Mouse (Mus musculus) macrophage (primary cell): Measurements from ENCODE around the gene Flad1. TPM values are rescaled to one million over a fixed set of nuclear protein-coding genes. Genes with fewer than 3 reads are reported as not detected.
A peak's percentile ranks its signal among the peaks of the same experiment; 100 is the strongest.

Source experiments
- H3K27ac ChIP-seq: fragments of 350-480 bp; formaldehyde crosslinking; 2 replicates; pipeline ENCODE4 v1.9.0; 2021
- H3K36me3 ChIP-seq: fragments of 350-480 bp; formaldehyde crosslinking; 2 replicates; pipeline ENCODE4 v1.9.0; 2021; ENCODE audit errors: inconsistent target
- H3K4me3 ChIP-seq: fragments of 350-480 bp; formaldehyde crosslinking; 2 replicates; pipeline ENCODE4 v1.9.0; 2021; ENCODE audit errors: inconsistent target
- H3K79me2 ChIP-seq: fragments of 350-480 bp; formaldehyde crosslinking; 2 replicates; pipeline ENCODE4 v1.9.0; 2021; ENCODE audit errors: inconsistent target
- WGBS: methylation state at CpG from one replicate; pipeline ENCODE4 v1.1.7; 2026; ENCODE audit warnings: inconsistent platforms; ENCODE audit not compliant: missing documents; 5-methylcytosine and 5-hydroxymethylcytosine counted together
- polyA plus RNA-seq: library from polyadenylated mRNA; stranded (reverse); fragments of 250-400 nt; gene quantifications from 3 replicates; pipeline ENCODE4 v1.2.4, GENCODE M21; 2018; ENCODE audit warnings: inconsistent platforms

Flad1 gene
- polyA plus RNA-seq, 1 experiment from 2014 or later, result 11.3 TPM

- Histone ChIP-seq H3K27ac (peak overlapping the region; percentile 33), H3K79me2 (peaks cover 81% of the 10 kb centered on the region), H3K36me3 (peaks cover 19% of the 10 kb centered on the region), H3K4me3 (no peak overlapping the region)
- WGBS, result 17% methylated on average over 1 of the region's 2 CpGs
These were observed 8.8 kb upstream of the Flad1 start for GRCm38 (mm10) chr3:89420421-89420820.

GRCm38 (mm10) chr3:89419981-89420380, 8.3 kb upstream of the Flad1 start:
- Histone ChIP-seq H3K4me3 (peak overlapping the region; percentile 93), H3K27ac (peak overlapping the region; percentile 96), H3K36me3 (peaks cover 16% of the 10 kb centered on the region), H3K79me2 (peaks cover 79% of the 10 kb centered on the region)
- WGBS, result 46% methylated on average over 3 of the region's 3 CpGs

- Histone ChIP-seq H3K4me3 (peak overlapping the region; percentile 93), H3K36me3 (peaks cover 12% of the 10 kb centered on the region), H3K27ac (peak overlapping the region; percentile 96), H3K79me2 (peaks cover 75% of the 10 kb centered on the region)
- WGBS, result 10% methylated on average over 9 of the region's 9 CpGs
These were observed 7.9 kb upstream of the Flad1 start for GRCm38 (mm10) chr3:89419571-89419970.

- Histone ChIP-seq H3K79me2 (peaks cover 68% of the 10 kb centered on the region), H3K4me3 (peak overlapping the region; percentile 93), H3K27ac (peak overlapping the region; percentile 96), H3K36me3 (peaks cover 5% of the 10 kb centered on the region; the same call in 1 of the 2 replicates)
- 1% methylated on average over 16 of the region's 16 CpGs for WGBS
These were observed 7.2 kb upstream of the Flad1 start for GRCm38 (mm10) chr3:89418861-89419250.

GRCm38 (mm10) chr3:89418170-89418860, 6.6 kb upstream of the Flad1 start, which contains the start of the genes Cks1b and Shc1:
Gene Cks1b (minus strand): TSS chr3:89418383.
Gene Shc1 (plus strand): TSS chr3:89418443.
- 0% methylated on average over 34 of the region's 39 CpGs for WGBS
- Histone ChIP-seq H3K79me2 (peaks cover 63% of the 10 kb centered on the region), H3K36me3 (no peaks in the 10 kb centered on the region; the same call in 1 of the 2 replicates), H3K27ac (peak within 1 kb of the TSS; percentile 96), H3K4me3 (peak within 1 kb of the TSS; percentile 93)

GRCm38 (mm10) chr3:89417840-89418169, 6.1 kb upstream of the Flad1 start:
- under 1% methylated on average over 20 of the region's 20 CpGs for WGBS
- peaks cover 60% of the 10 kb centered on the region for H3K79me2 ChIP-seq
- H3K4me3 ChIP-seq, result peak overlapping the region; percentile 93
- no peaks in the 10 kb centered on the region for H3K36me3 ChIP-seq
- peak overlapping the region; percentile 96 for H3K27ac ChIP-seq

GRCm38 (mm10) chr3:89417131-89417530, 5.5 kb upstream of the Flad1 start:
- H3K79me2 ChIP-seq, result peaks cover 59% of the 10 kb centered on the region
- H3K36me3 ChIP-seq, result no peaks in the 10 kb centered on the region
- H3K4me3 ChIP-seq, result peak overlapping the region; percentile 93
- WGBS, result 34% methylated on average over 2 of the region's 2 CpGs
- peak overlapping the region; percentile 96 for H3K27ac ChIP-seq

GRCm38 (mm10) chr3:89416158-89416557, 4.5 kb upstream of the Flad1 start:
- H3K36me3 ChIP-seq, result no peaks in the 10 kb centered on the region
- H3K4me3 ChIP-seq, result no peak overlapping the region
- 95% methylated on average over 8 of the region's 8 CpGs for WGBS
- H3K79me2 ChIP-seq, result peaks cover 53% of the 10 kb centered on the region
- no peak overlapping the region for H3K27ac ChIP-seq

- Histone ChIP-seq H3K27ac (peak overlapping the region; percentile 60; the same call in 1 of the 2 replicates), H3K4me3 (peak overlapping the region; percentile 96), H3K79me2 (peaks cover 14% of the 10 kb centered on the region), H3K36me3 (peaks cover 25% of the 10 kb centered on the region)
- WGBS, result 82% methylated on average over 10 of the region's 10 CpGs
These were observed 806 bp downstream of the Flad1 start for GRCm38 (mm10) chr3:89410864-89411263.

GRCm38 (mm10) chr3:89409701-89410100, 2.0 kb downstream of the Flad1 start:
- 100% methylated on average over 3 of the region's 3 CpGs for WGBS
- Histone ChIP-seq H3K4me3 (no peak overlapping the region), H3K79me2 (peaks cover 10% of the 10 kb centered on the region; the same call in 1 of the 2 replicates), H3K27ac (no peak overlapping the region), H3K36me3 (peaks cover 37% of the 10 kb centered on the region)

- WGBS, result 93% methylated on average over 16 of the region's 16 CpGs
- Histone ChIP-seq H3K4me3 (no peak overlapping the region), H3K27ac (no peak overlapping the region), H3K36me3 (peaks cover 49% of the 10 kb centered on the region), H3K79me2 (peaks cover 10% of the 10 kb centered on the region; the same call in 1 of the 2 replicates)
These were observed 3.2 kb downstream of the Flad1 start for GRCm38 (mm10) chr3:89408448-89408847.

GRCm38 (mm10) chr3:89406887-89407286, 4.8 kb downstream of the Flad1 start:
- Histone ChIP-seq H3K4me3 (no peak overlapping the region), H3K36me3 (peaks cover 65% of the 10 kb centered on the region), H3K79me2 (peaks cover 10% of the 10 kb centered on the region; the same call in 1 of the 2 replicates), H3K27ac (no peak overlapping the region)
- WGBS, result 92% methylated on average over 6 of the region's 6 CpGs

GRCm38 (mm10) chr3:89402693-89403092, 9.0 kb downstream of the Flad1 start, which contains the start of gene Lenep:
Gene Lenep (minus strand): TSS chr3:89402793.
- Histone ChIP-seq H3K4me3 (no peak within 1 kb of the TSS), H3K27ac (no peak within 1 kb of the TSS), H3K79me2 (no peaks in the 10 kb centered on the region; the same call in 1 of the 2 replicates), H3K36me3 (peaks cover 59% of the 10 kb centered on the region)
- 85% methylated on average over 5 of the region's 5 CpGs for WGBS

GRCm38 (mm10) chr3:89401329-89401728, 10.3 kb downstream of the Flad1 start:
- Histone ChIP-seq H3K79me2 (no peaks in the 10 kb centered on the region; the same call in 1 of the 2 replicates), H3K4me3 (no peak overlapping the region), H3K36me3 (peaks cover 49% of the 10 kb centered on the region), H3K27ac (no peak overlapping the region)
- 95% methylated on average over 6 of the region's 7 CpGs for WGBS

- WGBS, result 5% methylated on average over 4 of the region's 4 CpGs
- peak overlapping the region; percentile 85 for H3K4me3 ChIP-seq
- H3K27ac ChIP-seq, result no peak overlapping the region
These were observed 15.0 kb downstream of the Flad1 start for GRCm38 (mm10) chr3:89396654-89397005.

More at GRCm38 (mm10) chr3:89396654-89397005, 15.0 kb downstream of the Flad1 start:
- Histone ChIP-seq H3K36me3 (peaks cover 6% of the 10 kb centered on the region), H3K79me2 (peaks cover 14% of the 10 kb centered on the region)
